Mouse (Mus musculus) stomach, embryonic 16.5 days (tissue): ENCODE measurements around the gene Olah. TPM values are rescaled to one million over a fixed set of nuclear protein-coding genes. Genes with fewer than 3 reads are reported as not detected.

Experiments
- ATAC-seq: fragments of 200-750 bp; cut with Nextera tagmentation; 2 replicates; pipeline ENCODE4 v1.8.0; 2017; ENCODE audit warnings: moderate number of reproducible peaks, moderate TSS enrichment; ENCODE audit not compliant: insufficient read depth, low FRiP score
- H3K27ac ChIP-seq: fragments of 300-500 bp; sonication (generic); 2 replicates; pipeline ENCODE4 v1.5.1; 2014; ENCODE audit warnings: low read length
- H3K27me3 ChIP-seq: fragments of 300-500 bp; sonication (generic); 2 replicates; pipeline ENCODE4 v1.6.1; 2014; ENCODE audit warnings: low read length, control low read depth, mixed read lengths; ENCODE audit not compliant: control insufficient read depth, insufficient read depth
- H3K36me3 ChIP-seq: fragments of 300-500 bp; sonication (generic); 2 replicates; pipeline ENCODE4 v1.6.1; 2014; ENCODE audit warnings: low read length; ENCODE audit not compliant: control insufficient read depth, insufficient read depth
- H3K4me1 ChIP-seq: fragments of 300-500 bp; sonication (generic); 2 replicates; pipeline ENCODE4 v1.6.1; 2014; ENCODE audit warnings: low read length, control low read depth, mixed read lengths; ENCODE audit not compliant: control insufficient read depth, insufficient read depth
- H3K4me2 ChIP-seq: fragments of 300-500 bp; sonication (generic); 2 replicates; pipeline ENCODE4 v1.6.1; 2014; ENCODE audit warnings: low read depth, low read length, mixed read lengths
- H3K4me3 ChIP-seq: fragments of 300-500 bp; sonication (generic); replicated peaks from 2 replicates; pipeline ENCODE4 v1.5.1; 2014; ENCODE audit warnings: mild to moderate bottlenecking, low read length
- H3K9ac ChIP-seq: fragments of 300-500 bp; sonication (generic); 2 replicates; pipeline ENCODE4 v1.6.1; 2014; ENCODE audit warnings: low read length
- H3K9me3 ChIP-seq: fragments of 300-500 bp; sonication (generic); replicated peaks from 2 replicates; pipeline ENCODE4 v1.6.1; 2016; ENCODE audit warnings: low read length, control low read depth; ENCODE audit not compliant: control insufficient read depth
- WGBS: fragments of 180-500 bp; shearing (Covaris S2); extraction: QIAGEN DNeasy Blood & Tissue Kit; methylation state at CpG from one replicate; pipeline ENCODE4 v1.1.7; 2014; 5-methylcytosine and 5-hydroxymethylcytosine counted together
- polyA plus RNA-seq: library from polyadenylated mRNA; unstranded; fragments of >200 nt; fragmentation: Nextera tagmentation; extraction: Ambion mirVana; gene quantifications from 2 replicates; pipeline ENCODE4 v1.2.1, GENCODE M21; 2015

The Olah gene
- polyA plus RNA-seq, 1 experiment from 2014 or later = not detected

- Histone ChIP-seq H3K9me3 (no peaks in the 10 kb centered on the region), H3K4me1 (no peaks in the 10 kb centered on the region), H3K27me3 (no peaks in the 10 kb centered on the region), H3K4me2 (no peak overlapping the region), H3K9ac (no peak overlapping the region), H3K36me3 (no peaks in the 10 kb centered on the region), H3K27ac (no peak overlapping the region), H3K4me3 (no peak overlapping the region)
- 76% methylated on average over 3 of the region's 3 CpGs for WGBS
- no peak for ATAC-seq
Measured at GRCm38 (mm10) chr2:3361067-3361466, 35.9 kb downstream of the Olah start.

GRCm38 (mm10) chr2:3357887-3358286 is 39.1 kb downstream of the Olah start:
- no peak for ATAC-seq
- H3K4me1 ChIP-seq = no peaks in the 10 kb centered on the region
- no peaks in the 10 kb centered on the region for H3K36me3 ChIP-seq
- no peak overlapping the region for H3K27ac ChIP-seq
- H3K4me2 ChIP-seq = no peak overlapping the region
- H3K27me3 ChIP-seq = no peaks in the 10 kb centered on the region
- 72% methylated on average over 3 of the region's 3 CpGs for WGBS
- no peak overlapping the region for H3K9ac ChIP-seq
- H3K4me3 ChIP-seq = no peak overlapping the region
- H3K9me3 ChIP-seq = no peaks in the 10 kb centered on the region

- H3K36me3 ChIP-seq = no peaks in the 10 kb centered on the region
- ATAC-seq = no peak
- H3K4me1 ChIP-seq = no peaks in the 10 kb centered on the region
- no peaks in the 10 kb centered on the region for H3K9me3 ChIP-seq
- H3K27me3 ChIP-seq = no peaks in the 10 kb centered on the region
- 52% methylated on average over 3 of the region's 3 CpGs for WGBS
- no peak overlapping the region for H3K4me3 ChIP-seq
- no peak overlapping the region for H3K27ac ChIP-seq
- no peak overlapping the region for H3K9ac ChIP-seq
- H3K4me2 ChIP-seq = no peak overlapping the region
Measured at GRCm38 (mm10) chr2:3356311-3356710, 40.7 kb downstream of the Olah start.

- Histone ChIP-seq H3K9ac (no peak overlapping the region), H3K4me2 (no peak overlapping the region), H3K27me3 (no peaks in the 10 kb centered on the region), H3K4me1 (no peaks in the 10 kb centered on the region), H3K9me3 (no peaks in the 10 kb centered on the region), H3K27ac (no peak overlapping the region), H3K36me3 (no peaks in the 10 kb centered on the region), H3K4me3 (no peak overlapping the region)
- WGBS = 91% methylated on average over 8 of the region's 8 CpGs
- ATAC-seq = no peak
Measured at GRCm38 (mm10) chr2:3355793-3356192, 41.2 kb downstream of the Olah start.

- no peak overlapping the region for H3K9ac ChIP-seq
- no peak for ATAC-seq
- no peak overlapping the region for H3K4me3 ChIP-seq
- no peak overlapping the region for H3K4me2 ChIP-seq
- H3K36me3 ChIP-seq = no peaks in the 10 kb centered on the region
- no peaks in the 10 kb centered on the region for H3K27me3 ChIP-seq
- H3K9me3 ChIP-seq = no peaks in the 10 kb centered on the region
- no peak overlapping the region for H3K27ac ChIP-seq
- H3K4me1 ChIP-seq = no peaks in the 10 kb centered on the region
Measured at GRCm38 (mm10) chr2:3353160-3353559, 43.9 kb downstream of the Olah start.

GRCm38 (mm10) chr2:3348919-3349318 is 48.1 kb downstream of the Olah start:
- no peak overlapping the region for H3K27ac ChIP-seq
- H3K9me3 ChIP-seq = no peaks in the 10 kb centered on the region
- WGBS = 15% methylated on average over 3 of the region's 3 CpGs
- H3K4me2 ChIP-seq = no peak overlapping the region
- H3K9ac ChIP-seq = no peak overlapping the region
- no peak for ATAC-seq
- no peaks in the 10 kb centered on the region for H3K27me3 ChIP-seq
- no peak overlapping the region for H3K4me3 ChIP-seq
- no peaks in the 10 kb centered on the region for H3K4me1 ChIP-seq
- no peaks in the 10 kb centered on the region for H3K36me3 ChIP-seq

GRCm38 (mm10) chr2:3348422-3348821 is 48.6 kb downstream of the Olah start:
- H3K4me2 ChIP-seq = no peak overlapping the region
- ATAC-seq = no peak
- H3K36me3 ChIP-seq = no peaks in the 10 kb centered on the region
- H3K4me3 ChIP-seq = no peak overlapping the region
- no peak overlapping the region for H3K27ac ChIP-seq
- whole genome bisulfite sequencing = 77% methylated on average over 4 of the region's 4 CpGs
- no peak overlapping the region for H3K9ac ChIP-seq
- no peaks in the 10 kb centered on the region for H3K9me3 ChIP-seq
- H3K27me3 ChIP-seq = peaks cover 4% of the 10 kb centered on the region; the same call in 1 of the 2 replicates
- no peaks in the 10 kb centered on the region for H3K4me1 ChIP-seq

- no peaks in the 10 kb centered on the region for H3K36me3 ChIP-seq
- 4% methylated on average over 20 of the region's 20 CpGs for WGBS
- no peak within 1 kb of the TSS for H3K9ac ChIP-seq
- peaks cover 9% of the 10 kb centered on the region for H3K4me1 ChIP-seq
- H3K4me3 ChIP-seq = peak within 1 kb of the TSS; percentile 40
- H3K27ac ChIP-seq = no peak within 1 kb of the TSS
- peak; percentile 42; the same call in 1 of the 2 replicates for ATAC-seq
- H3K9me3 ChIP-seq = no peaks in the 10 kb centered on the region
- 0 out of 2 replicates have a peak, but pooled peaks cover 2% of the 10 kb centered on the region for H3K27me3 ChIP-seq
- peak within 1 kb of the TSS; percentile 69 for H3K4me2 ChIP-seq
Measured at GRCm38 (mm10) chr2:3335611-3336301, 61.3 kb downstream of the Olah start, which contains the start of gene Acbd7. Acbd7 (plus strand) TSS chr2:3336168.

GRCm38 (mm10) chr2:3333761-3334160 is 63.2 kb downstream of the Olah start:
- Histone ChIP-seq H3K9me3 (no peaks in the 10 kb centered on the region), H3K27me3 (0 out of 2 replicates have a peak, but pooled peaks cover 2% of the 10 kb centered on the region), H3K27ac (no peak overlapping the region), H3K4me3 (no peak overlapping the region), H3K36me3 (peaks cover 6% of the 10 kb centered on the region; the same call in 1 of the 2 replicates), H3K4me1 (peaks cover 14% of the 10 kb centered on the region), H3K9ac (no peak overlapping the region), H3K4me2 (no peak overlapping the region)
- no peak for ATAC-seq
- WGBS = 87% methylated on average over 12 of the region's 12 CpGs
